Mouse (Mus musculus) embryo, embryonic 11.5 days (tissue): ENCODE measurements around the gene Exoc3l.

ENCODE experiments used
- DNase-seq: peaks from one replicate; pipeline ENCODE4 v3.0.0-alpha.2; 2012; ENCODE audit warnings: low read depth, low spot score

Gene Exoc3l

DNA sequence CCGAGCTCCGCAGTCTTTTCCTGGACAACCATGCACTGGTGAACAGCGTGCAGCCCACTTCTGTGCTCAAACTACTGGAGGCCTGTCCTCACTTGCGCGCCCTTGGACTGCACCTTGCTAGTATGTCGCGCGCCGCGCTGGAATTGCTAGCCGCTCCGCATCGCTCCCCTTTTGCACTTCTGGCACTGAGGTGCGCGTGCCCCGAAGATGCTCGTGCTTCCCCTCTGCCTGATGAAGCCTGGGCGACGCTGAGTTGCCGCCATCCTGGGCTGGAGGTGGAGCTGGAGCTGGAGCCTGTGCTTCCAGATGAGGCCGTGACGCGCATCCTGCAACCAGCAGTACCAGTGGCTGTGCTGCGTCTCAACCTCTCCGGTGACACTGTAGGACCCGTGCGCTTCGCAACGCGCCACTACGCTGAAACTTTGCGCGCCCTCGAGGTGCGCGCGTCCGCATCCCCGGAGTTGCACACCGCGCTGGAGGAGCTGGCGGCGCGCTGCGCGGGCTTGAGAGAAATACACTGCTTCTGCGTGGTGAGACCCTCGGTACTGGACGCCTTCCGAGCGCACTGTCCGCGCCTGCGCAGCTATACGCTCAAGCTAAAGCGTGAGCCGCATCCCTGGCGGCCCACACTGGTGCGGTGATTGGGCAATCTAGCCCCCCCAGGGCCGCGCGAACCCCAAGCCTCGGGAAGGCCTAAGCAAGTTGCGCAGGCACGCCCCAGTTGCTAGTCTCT lies 27.4 kb downstream of the Exoc3l start:
- DNase-seq, result no peak

DNA sequence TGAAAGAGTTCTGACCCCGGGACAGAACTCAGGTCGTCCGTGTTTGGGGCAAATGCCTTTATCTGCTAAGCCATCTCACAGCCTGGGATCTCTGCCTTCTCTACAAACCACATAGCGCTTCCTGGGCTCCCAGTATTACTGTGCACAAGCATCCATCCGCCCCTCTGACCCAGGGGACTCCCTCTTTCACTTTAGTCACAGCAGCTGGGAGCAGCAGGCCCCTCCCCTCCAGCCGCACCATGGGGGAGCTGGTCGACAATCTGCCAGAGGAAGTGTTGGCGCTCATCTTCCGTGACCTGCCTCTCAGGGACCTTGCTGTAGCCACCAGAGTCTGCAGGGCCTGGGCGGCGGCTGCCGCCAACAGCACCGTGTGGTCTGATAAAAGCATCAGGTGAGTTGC lies 29.1 kb downstream of the Exoc3l start:
- no peak for DNase-seq

DNA sequence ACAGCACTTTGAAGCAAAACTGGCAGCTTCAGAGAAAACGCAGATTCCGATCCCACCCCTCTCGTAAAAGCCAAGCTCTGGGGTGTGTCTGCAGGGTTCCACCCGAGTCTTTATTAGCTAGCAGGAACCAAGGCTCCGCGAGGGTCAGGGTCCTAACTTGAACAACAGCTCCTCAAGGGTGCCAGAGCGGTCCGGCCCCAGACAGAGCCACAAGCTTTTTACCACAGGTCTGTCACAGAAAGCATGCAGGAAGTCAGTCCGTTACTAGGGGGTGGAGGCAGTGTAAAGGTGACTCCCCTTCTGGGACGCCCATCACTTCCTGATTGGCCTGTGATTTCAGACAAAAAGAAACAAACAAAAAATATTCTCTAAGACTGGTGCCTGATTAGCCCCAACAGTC lies 30.8 kb downstream of the Exoc3l start:
- no peak for DNase-seq

DNA sequence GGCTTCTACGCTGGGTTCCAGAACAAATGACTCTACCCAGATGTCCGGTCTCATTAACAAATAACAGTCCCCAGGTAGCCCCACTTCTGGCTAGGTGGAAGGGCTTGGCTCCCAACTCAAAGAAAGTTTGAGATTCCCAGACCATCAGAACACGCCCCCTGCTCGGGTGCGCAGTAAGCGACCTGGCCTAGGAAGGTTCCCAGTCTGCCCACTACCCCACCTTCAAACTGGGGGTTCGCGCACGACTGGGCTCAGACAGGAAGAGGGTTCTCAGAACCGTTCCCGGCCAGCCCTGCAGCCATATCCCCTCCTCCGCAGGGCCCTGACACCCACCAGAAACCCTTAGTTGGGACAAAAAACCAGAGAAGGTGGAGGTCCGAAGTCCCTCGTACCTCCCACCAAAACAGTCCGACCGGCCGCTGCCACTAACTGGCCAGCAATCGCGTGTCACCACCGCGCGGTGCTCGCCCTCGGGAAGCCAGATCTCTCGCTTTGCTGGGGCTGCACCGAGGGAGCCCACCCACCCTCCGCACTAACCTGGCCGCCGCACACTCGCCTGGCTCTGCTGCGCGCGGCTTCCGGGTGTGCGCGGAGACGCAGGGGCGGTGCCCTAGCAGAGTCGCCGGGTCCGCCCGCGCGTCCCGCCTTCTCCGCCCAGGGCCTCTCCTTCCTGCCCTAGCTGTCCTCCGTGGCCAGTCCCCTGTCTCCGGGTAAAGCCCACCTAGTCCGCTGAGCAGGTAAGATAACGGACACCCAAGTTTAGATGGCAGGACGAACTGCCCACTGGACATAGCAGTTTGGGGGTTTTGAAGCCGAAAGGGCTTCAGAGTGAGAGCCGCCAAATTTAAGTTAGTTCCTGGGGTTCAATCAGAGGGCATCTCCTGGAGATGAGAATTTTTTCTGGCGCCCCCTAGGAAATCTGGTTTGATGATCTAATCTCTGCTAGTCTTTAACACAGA lies 31.6 kb downstream of the Exoc3l start, which contains the start of the genes Tradd and Fbxl8:
Tradd (minus strand) TSS at position 586 of the 959 bp plus-strand sequence.
Fbxl8 (plus strand) TSS at position 625 of the 959 bp plus-strand sequence.
- no peak for DNase-seq

DNA sequence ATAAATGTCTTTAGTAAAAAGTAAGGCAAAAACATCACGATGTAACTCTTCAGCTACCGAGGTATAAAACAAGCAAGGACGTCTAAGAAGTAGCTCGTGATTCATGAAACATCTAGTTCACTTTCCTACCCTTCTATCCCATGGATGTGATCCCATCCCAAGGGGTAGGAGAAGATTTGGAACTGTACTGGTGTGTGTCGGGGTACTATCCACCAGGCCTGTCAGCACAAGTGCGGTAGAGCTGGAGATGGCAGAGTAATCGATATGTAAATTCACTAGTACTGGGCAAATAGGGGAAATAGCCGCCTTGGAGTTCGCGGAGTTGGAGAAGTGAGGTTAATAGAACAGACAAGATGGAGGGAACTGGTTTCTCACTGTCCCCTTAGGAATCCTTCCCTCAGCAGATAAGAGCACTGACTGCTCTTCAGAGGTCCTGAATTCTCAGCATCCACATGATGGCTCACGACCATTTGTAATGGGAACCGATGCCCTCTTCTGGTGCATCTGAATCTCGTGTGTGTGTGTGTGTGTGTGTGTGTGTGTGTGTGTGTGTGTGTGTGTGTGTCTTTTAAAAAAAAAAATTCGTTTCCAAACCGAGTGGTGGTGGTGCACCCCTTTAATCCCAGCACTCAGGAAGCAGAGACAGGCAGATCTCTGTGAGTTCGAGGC lies 32.5 kb downstream of the Exoc3l start:
- no peak for DNase-seq

DNA sequence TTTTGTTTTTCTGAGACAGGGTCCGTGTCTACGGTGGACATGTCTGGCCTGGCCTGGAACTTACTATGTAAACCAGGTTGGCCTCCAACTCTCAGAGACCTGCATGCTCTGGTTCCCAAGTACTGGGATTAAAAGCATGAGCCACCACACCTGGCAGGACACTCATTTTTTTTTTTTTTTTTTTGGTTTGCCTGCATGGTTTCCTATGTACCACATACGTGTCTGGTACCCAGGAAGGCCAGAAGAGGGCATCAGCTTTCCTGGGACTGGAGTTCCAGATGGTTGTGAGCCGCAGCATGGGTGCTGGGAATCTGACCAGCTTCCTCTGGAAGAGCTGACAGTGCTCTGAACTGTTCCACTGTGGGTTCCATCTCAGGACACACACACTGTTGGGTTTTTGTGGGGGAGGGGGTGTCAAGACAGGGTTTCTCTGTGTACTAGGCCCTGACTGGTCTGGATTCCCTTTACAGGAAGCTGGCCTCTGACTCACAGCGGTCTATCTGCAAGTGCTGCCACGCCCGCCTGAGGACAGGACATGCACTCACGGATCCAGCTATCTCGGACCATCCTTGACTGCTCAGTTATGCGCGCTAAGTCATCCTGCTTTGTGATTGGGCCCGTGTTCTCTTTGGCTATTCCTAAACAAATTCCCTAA lies 34.4 kb downstream of the Exoc3l start:
- no peak for DNase-seq

DNA sequence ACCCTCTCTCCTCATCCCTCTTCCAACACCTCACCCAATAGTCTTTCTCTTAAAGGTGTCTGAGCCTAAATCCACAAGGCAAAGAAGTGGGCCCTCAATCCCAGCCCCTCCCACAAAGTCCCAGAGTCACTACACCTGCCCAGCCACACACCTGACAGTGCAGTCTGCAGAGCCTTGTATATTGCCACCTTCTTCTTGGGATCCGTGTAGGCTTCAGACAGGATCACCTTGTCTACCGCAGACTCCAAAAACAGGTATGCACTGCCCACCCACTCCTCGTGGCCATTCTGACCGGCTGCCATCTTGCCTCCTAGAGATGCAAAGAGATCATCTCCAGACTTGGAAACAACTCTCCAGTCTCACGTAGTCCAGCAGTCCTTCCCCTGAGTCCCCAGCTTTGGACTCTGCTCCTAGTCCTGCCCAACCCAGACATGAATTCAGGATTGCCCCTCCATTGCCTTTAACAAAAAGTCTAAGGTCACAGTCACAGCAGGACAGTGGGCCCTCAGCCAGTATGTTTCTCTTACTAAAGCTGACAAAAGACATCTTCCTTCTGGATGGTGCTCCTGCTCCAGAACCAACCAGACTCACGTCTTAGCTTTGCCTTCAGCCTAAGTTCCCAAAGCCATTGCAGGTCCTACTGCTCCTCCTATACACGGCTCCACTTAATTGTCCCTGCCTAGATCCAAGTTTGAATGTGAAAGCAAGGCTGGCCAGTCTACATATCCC lies 35.4 kb downstream of the Exoc3l start:
- DNase-seq, result no peak

DNA sequence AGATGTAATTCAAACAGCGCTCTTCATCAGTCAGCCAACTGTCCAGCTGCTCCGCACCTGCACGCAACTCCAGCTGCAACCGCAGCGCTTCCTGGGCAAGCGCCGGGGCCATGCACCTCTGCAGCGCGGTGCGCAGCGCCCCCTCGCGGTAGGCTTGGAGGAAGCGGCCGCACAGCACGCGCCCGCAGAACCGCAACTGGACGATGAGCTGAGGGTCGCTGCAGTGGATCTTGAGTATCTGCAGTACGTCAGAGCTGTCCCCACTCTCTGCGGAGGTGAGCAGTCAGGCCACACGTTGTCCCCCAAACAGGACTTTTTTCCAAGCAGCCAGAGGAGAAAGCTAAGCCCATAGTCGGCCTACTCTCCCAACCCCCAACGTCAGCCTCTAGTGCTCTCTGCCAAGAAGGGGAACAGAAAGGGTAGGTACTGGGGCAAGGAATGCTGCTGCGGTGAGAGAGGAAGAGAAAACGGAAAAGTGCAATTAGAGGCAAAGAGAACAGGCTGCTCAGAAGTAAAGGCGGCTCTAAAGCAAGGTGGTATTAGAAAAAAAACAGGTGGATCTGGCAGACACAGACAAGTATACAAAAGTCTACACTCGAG lies 36.1 kb downstream of the Exoc3l start:
- DNase-seq, result no peak

DNA sequence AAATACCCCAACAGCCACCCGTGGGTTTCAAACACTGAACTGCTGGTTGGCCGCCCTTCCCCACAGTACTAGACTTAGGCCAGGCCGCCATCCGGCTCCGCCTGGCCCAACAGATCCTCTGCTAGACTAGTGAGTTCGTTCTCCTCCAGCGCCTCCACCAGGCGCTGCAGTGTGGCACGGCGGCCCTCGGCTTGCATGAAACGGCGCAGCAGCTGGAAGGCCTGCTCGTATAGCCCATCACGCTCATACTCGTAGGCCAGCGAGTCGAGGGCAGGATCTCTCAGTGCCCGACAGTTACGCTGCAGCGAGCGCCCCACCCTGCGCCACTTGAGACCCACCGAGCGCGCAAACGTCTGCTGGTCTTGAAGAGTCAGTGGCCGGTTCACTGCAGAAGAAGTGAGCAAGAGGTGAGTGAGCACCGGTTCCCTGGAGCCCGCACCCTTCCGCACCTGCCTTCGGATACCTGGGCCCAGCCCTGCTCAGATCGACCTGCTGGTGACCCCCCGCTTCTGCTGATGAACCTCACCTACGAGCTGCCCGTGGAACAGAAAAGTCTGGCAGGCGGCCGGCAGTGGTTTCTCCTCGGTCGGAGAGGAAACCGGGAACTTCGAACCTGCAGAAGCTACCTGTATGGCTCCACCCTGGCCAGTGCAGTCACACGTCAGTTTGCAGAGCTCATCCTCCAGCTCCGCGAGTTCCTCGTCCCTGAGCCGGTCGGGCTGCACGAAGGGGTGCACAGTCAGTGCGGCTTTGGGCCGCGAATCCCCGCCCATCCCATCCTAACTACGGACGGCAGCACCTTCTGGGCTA lies 36.8 kb downstream of the Exoc3l start:
- DNase-seq, result no peak

DNA sequence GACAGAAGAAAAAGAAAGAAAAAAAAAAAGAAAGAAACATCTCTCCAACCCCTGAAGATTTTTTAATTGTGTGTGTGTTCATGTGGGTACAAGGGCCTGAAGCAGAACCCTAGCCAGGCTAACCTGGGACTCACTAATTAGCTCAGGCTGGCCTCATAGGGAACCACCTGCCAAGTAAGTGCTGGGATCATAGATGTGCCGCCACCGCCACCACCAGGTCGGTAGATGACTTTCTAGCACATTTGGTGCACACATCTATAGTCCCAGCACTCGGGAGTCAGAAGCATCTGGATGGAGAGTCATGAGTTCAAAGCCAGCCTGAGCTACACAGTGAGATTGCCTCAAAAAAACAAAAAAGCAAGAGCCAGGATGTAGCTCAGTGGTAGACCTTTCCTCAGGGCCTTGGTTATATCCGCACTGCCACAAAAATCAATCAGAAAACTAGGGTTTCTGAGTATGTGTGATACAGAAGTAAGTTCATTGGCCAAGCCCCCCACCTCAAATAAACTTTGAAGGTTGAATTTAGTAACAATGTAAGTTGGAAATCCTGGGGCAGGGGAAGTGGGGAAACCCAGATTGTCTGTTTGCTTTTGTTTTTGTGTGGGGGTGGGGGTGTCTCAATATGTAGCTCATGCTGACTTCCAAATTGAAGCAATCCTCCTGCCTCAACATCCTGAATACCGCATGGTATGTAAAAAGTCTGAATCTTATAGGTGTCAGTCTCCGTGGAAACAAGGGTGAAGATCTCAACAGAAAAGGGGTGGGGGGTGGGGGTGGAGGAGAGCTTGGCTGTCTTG lies 38.4 kb downstream of the Exoc3l start:
- DNase-seq, result no peak

DNA sequence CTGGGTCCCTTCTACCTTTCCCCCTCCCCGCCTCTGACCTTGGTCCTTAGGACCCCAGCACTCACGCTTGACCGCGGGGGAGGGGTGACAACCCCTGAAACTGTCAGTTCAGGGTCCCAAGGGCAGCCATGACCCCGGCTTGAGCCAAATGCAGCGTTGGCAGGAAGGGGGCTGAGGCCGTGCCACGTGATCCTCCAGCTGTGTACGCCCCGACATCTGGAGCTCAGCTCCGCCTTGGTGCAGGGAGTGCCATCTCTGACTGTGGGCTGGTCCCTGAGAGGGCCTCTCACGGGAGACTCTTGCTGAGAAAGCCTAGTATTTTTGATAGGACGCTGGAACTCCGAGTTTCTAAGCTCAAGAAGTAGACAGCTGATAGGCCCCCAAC lies 40.9 kb downstream of the Exoc3l start, which contains the start of gene B3gnt9:
B3gnt9 (minus strand) TSS at position 188 of the 385 bp plus-strand sequence.
- no peak for DNase-seq

DNA sequence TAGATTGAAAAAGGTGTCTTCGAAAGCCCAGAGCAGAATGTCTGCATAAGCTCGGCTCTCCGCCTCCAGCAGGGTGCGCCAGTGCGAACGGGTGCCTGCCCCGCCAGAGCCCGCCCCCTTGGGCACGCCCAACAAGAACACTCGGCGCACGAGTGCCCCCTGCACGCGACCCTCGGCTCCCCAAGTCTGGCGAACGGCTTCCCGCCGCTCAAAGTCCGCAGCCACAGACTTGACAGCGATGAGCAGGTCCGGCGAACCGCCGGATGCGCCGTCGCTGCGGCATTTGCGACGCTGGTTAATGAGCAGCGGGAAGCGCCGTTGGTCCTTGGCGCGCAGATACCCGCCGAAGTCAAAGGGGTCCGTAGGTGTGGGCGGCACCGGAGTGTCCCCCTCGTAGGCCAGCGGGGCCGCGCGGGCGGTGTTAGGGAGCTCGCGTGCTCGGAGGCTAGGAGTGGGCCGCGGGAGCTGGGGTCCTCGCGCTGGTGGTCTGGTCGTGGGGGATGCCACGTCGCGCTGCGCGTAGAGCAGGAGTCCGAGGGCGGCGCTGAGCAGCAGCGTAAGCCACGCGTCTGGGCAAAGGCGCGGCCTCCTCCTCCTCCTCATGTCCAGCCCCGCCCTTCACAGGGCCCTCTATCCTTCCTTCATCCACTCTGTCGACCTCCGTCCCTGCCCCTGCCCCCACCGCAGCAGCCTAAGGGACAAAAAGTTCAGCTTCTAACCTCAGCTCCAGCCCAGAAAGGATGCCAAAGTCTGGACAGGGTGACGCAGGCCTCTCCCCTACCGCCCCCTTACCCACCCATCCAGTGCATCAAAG lies 41.5 kb downstream of the Exoc3l start:
- peak; percentile 82 for DNase-seq

DNA sequence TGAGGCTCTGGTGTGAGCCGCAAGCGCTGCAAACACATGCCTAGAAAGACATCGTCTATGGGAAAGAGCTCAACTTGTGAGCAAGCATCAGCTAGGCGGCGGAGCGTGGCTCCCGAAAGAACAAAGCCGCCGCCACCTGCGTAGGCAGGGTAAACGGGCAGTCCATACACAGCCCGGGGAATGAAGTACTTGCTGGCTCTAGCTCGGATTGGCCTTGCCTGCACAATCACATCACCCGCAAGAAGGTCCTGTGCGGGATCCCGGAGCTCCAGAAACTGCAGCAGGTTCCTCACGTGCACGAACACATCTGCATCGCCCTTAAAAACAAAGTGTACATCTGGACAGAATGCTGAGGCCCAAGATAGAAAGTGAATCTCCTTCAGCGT lies 42.1 kb downstream of the Exoc3l start:
- DNase-seq, result no peak

DNA sequence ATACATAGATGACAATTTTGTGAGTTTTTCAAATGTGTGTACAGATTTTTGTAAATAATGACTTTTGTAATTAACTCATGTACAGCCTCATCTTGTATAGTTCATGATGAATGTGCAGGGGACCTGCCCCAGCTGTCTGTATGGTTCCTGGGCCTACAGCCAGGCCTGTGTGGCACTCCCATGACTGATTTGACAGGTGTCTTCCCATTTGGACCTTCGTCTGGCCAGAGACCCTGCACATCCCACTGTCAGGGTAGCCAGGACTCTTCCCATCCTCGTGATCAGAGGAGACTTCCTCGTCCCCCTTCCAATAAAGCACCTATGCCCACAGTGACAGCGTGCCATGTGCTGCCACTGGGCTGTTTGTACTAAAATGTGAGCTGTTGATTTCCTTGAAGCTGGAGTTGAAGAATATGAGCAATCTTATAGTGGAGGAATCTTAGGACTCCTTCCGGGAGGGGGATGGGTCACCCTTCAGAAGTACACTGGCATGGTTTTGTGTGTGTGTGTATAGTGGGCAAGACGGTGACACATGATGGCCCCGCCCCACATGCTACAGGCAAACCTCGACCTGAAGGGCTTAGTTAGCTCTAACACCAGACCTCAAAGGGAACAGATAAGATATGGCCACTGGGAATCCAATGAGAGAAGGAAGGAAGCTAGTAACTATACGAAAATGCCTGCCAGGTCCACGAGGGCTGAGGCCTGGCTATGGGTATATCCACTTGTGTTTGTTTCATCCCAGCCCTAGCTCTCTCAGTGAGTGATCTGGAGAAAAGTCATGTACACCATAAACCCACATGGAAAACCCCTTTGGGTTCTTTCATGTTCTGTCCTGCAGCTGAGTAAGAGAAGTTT lies 43.0 kb downstream of the Exoc3l start:
- DNase-seq, result no peak

DNA sequence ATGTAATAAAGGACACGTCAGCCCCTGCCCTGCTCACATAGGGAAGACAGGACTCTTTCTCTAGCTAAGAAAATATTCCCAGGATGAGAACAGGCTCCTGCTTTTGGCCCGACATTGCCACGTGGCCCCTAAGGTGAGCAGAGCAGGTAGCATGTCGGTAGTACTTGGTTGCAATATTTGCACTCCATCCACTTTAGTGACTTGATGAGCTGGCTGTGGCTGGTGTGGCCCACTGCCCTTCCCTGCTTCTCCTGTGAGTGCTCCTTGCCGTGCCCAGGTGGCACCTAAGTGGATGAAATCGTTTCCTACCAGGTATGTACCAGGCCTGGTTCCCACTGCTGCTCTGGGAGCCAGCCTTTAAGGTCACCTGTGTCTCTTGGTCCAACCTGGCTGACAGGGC lies 43.9 kb downstream of the Exoc3l start:
- no peak for DNase-seq

DNA sequence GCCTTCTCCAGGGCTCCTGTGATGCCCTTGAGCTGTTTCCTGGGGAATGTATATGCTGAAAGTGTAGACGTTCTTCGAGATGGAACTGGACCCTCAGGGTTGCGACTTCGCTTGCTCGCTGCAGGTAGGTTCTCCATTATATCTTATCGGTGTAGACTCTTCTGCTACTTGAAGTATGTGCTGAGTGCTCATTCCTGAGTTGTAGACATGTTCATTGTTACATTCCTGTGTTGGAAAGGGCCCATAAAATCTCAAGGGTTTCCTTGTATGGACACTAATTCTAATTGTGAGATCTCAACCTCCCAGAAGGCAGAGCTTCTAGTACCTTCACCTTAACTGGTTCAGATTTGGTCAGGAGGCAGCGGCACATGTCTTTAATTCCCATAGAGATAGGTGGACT lies 54.9 kb downstream of the Exoc3l start:
- no peak for DNase-seq
